Mouse (Mus musculus) midbrain, embryonic 15.5 days (tissue): ENCODE measurements around the gene Wasf3. TPM values are rescaled to one million over a fixed set of nuclear protein-coding genes. Genes with fewer than 3 reads are reported as not detected.

ENCODE experiments used
- ATAC-seq: fragments of 200-750 bp; cut with Nextera tagmentation; replicated peaks from 2 replicates; pipeline ENCODE4 v1.8.0; 2017; ENCODE audit warnings: moderate TSS enrichment
- H3K27ac ChIP-seq: fragments of 300-500 bp; sonication (generic); 2 replicates; pipeline ENCODE4 v1.5.1; 2015; ENCODE audit warnings: mild to moderate bottlenecking, inconsistent platforms
- H3K27me3 ChIP-seq: fragments of 300-500 bp; sonication (generic); replicated peaks from 2 replicates; pipeline ENCODE4 v1.6.1; 2015; ENCODE audit warnings: inconsistent platforms
- H3K36me3 ChIP-seq: fragments of 300-500 bp; sonication (generic); replicated peaks from 2 replicates; pipeline ENCODE4 v1.6.1; 2015; ENCODE audit warnings: inconsistent platforms
- H3K4me1 ChIP-seq: fragments of 300-500 bp; sonication (generic); 2 replicates; pipeline ENCODE4 v1.6.1; 2015; ENCODE audit warnings: inconsistent platforms
- H3K4me2 ChIP-seq: fragments of 300-500 bp; sonication (generic); 2 replicates; pipeline ENCODE4 v1.6.1; 2015; ENCODE audit warnings: inconsistent platforms, mild to moderate bottlenecking, moderate library complexity
- H3K4me3 ChIP-seq: fragments of 300-500 bp; sonication (generic); 2 replicates; pipeline ENCODE4 v1.5.1; 2015; ENCODE audit warnings: mild to moderate bottlenecking, inconsistent platforms
- H3K9ac ChIP-seq: fragments of 300-500 bp; sonication (generic); 2 replicates; pipeline ENCODE4 v1.6.1; 2015; ENCODE audit warnings: mild to moderate bottlenecking, inconsistent platforms
- H3K9me3 ChIP-seq: fragments of 300-500 bp; sonication (generic); 2 replicates; pipeline ENCODE4 v1.6.1; 2016; ENCODE audit warnings: inconsistent platforms
- WGBS: fragments of 180-500 bp; shearing (Covaris S2); methylation state at CpG from one replicate; pipeline ENCODE4 v1.1.7; 2015; ENCODE audit warnings: mixed read lengths; 5-methylcytosine and 5-hydroxymethylcytosine counted together
- polyA plus RNA-seq: library from polyadenylated mRNA; unstranded; fragments of >200 nt; fragmentation: Nextera tagmentation; extraction: Ambion mirVana; gene quantifications from 2 replicates; pipeline ENCODE4 v1.2.1, GENCODE M21; 2015

Gene Wasf3
- polyA plus RNA-seq, 1 experiment from 2014 or later, result 18.8 TPM

DNA sequence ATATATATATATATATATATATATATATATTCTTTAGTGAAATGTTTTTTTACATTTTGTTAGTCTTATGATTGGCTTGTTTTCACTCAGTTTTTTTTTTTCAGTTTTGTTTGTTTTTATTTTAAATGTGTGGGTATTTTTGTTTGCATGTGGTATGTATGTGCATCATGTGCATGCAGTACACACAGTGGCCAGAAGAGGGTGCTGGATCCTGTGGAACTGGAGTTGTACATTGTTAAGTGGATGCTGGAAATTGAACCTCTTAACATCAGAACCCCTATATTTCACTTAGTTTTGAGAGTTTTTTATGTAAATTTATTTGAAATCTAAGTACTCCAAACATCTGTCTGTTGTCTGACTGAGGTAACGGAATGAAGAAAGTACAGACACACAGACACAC, 21.3 kb downstream of the Wasf3 start:
- 89% methylated on average over 1 of the region's 1 CpGs for WGBS

DNA sequence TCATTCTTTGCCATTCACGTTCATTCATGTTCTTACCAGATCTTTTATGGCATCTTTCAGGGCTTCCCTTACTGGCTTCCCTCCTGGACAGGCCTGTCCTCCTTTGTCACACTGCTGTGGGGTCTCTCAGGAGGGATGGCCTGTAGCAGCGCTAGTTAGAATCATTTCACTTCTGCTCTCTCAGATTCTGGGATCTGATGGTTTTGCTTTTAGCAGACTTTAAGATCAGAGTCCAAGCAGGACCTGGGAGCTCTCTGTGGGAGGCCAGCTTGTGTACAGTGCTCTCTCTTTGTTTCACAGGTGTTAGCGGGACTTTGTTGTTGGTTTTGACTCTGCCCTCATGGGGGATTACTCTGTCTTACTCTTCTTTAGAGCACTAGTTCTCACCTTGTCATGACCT, 23.0 kb downstream of the Wasf3 start:
- Histone ChIP-seq H3K9ac (no peak overlapping the region), H3K4me1 (peaks cover 9% of the 10 kb centered on the region), H3K4me2 (no peak overlapping the region), H3K4me3 (no peak overlapping the region), H3K27ac (no peak overlapping the region), H3K36me3 (no peaks in the 10 kb centered on the region), H3K9me3 (no peaks in the 10 kb centered on the region), H3K27me3 (no peaks in the 10 kb centered on the region)
- ATAC-seq, result no peak
- 55% methylated on average over 3 of the region's 3 CpGs for WGBS

More for the DNA sequence above, 21.3 kb downstream of the Wasf3 start:
- ATAC-seq, result no peak
- peaks cover 9% of the 10 kb centered on the region for H3K4me1 ChIP-seq
- no peak overlapping the region for H3K27ac ChIP-seq
- H3K36me3 ChIP-seq, result no peaks in the 10 kb centered on the region
- no peak overlapping the region for H3K4me2 ChIP-seq
- H3K4me3 ChIP-seq, result no peak overlapping the region
- H3K9ac ChIP-seq, result no peak overlapping the region
- H3K9me3 ChIP-seq, result no peaks in the 10 kb centered on the region
- H3K27me3 ChIP-seq, result no peaks in the 10 kb centered on the region

DNA sequence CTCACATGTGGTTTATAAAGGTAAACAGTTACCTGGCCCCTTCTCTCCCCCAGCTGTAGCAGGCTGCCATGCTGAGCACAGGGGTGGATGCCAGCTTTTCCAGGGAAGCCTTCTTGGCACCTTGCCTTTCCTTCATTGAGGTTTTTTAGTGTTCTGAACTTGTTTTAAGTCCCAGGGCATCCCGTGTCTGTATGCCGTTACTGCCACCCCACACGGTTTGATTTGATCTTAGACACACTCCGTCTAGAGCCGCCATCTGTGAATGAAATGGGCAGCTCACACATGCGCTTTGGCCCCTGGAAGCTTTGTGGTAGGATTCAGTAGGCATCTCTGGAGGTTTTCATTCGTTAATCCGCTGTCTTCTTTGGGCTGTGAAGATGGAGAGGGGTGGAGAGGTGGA, 23.8 kb downstream of the Wasf3 start:
- 64% methylated on average over 8 of the region's 8 CpGs for WGBS
- H3K9me3 ChIP-seq, result no peaks in the 10 kb centered on the region
- H3K4me1 ChIP-seq, result peaks cover 17% of the 10 kb centered on the region
- H3K4me3 ChIP-seq, result no peak overlapping the region
- no peak overlapping the region for H3K27ac ChIP-seq
- no peaks in the 10 kb centered on the region for H3K36me3 ChIP-seq
- H3K27me3 ChIP-seq, result no peaks in the 10 kb centered on the region
- no peak overlapping the region for H3K4me2 ChIP-seq
- no peak overlapping the region for H3K9ac ChIP-seq
- no peak for ATAC-seq

GRCm38 (mm10) chr5:146410821-146411220, 26.0 kb downstream of the Wasf3 start:
- no peak; the same call in 1 of the 2 replicates for ATAC-seq

GRCm38 (mm10) chr5:146412743-146413430, 28.1 kb downstream of the Wasf3 start:
- no peak for ATAC-seq
- Histone ChIP-seq H3K4me1 (peaks cover 48% of the 10 kb centered on the region), H3K36me3 (no peaks in the 10 kb centered on the region), H3K4me2 (no peak overlapping the region), H3K27me3 (no peaks in the 10 kb centered on the region), H3K9me3 (no peaks in the 10 kb centered on the region), H3K9ac (no peak overlapping the region), H3K4me3 (no peak overlapping the region), H3K27ac (0 out of 2 replicates have a peak overlapping the region, but pooled peaks have one; percentile 39)
- WGBS, result 47% methylated on average over 15 of the region's 15 CpGs

More at GRCm38 (mm10) chr5:146410821-146411220, 26.0 kb downstream of the Wasf3 start:
- Histone ChIP-seq H3K9me3 (no peaks in the 10 kb centered on the region), H3K27me3 (no peaks in the 10 kb centered on the region), H3K36me3 (no peaks in the 10 kb centered on the region), H3K9ac (no peak overlapping the region), H3K4me3 (no peak overlapping the region), H3K4me2 (no peak overlapping the region), H3K4me1 (peaks cover 32% of the 10 kb centered on the region), H3K27ac (no peak overlapping the region)
- 44% methylated on average over 4 of the region's 4 CpGs for WGBS

DNA sequence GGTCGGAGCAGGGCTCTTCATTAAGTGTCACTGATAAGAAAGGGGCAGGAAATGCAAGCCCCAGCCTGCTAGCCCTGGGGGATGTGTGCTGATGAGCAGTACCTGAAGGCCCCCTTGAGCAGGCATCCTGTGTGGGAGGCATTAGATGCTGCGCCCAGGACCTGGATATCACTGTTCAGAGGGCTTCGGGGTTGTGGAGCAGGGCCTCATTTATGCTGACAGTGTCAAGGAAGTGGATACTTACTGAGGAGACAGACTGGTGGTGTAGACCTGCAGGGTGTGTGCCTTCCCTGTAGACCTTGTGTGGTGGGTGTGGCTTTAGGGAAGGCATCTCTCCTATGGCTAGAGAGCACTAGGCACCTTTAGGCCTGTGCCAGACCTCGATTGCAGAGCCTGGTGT, 29.8 kb downstream of the Wasf3 start:
- no peak for ATAC-seq
- H3K27me3 ChIP-seq, result no peaks in the 10 kb centered on the region
- peaks cover 48% of the 10 kb centered on the region for H3K4me1 ChIP-seq

DNA sequence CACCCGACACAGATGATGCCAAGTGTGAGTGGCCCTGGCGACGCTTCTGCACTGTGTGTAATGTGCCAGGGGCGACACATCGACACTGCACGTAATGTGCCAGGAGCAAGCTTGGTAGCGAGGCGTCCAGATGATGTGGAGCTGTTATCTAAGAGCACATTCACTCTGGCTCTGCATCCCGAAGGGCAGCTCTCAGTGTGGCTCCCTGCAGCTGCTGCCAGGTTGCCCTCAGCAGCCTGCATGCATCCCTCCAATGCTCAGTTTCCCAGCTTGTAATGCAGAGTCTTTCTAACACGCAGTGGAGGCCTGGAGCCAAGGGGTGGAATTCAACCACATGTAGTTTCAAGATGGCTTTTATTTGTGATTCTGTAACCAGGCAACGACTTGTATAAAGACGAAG, 30.4 kb downstream of the Wasf3 start:
- peaks cover 48% of the 10 kb centered on the region for H3K4me1 ChIP-seq
- H3K27me3 ChIP-seq, result no peaks in the 10 kb centered on the region
- H3K4me3 ChIP-seq, result no peak overlapping the region
- H3K9ac ChIP-seq, result no peak overlapping the region
- no peaks in the 10 kb centered on the region for H3K36me3 ChIP-seq
- ATAC-seq, result peak; percentile 59
- WGBS, result 73% methylated on average over 12 of the region's 12 CpGs
- H3K27ac ChIP-seq, result no peak overlapping the region
- H3K4me2 ChIP-seq, result no peak overlapping the region
- H3K9me3 ChIP-seq, result no peaks in the 10 kb centered on the region

More for the DNA sequence above, 29.8 kb downstream of the Wasf3 start:
- Histone ChIP-seq H3K27ac (no peak overlapping the region), H3K4me2 (no peak overlapping the region), H3K9me3 (no peaks in the 10 kb centered on the region), H3K4me3 (no peak overlapping the region), H3K9ac (no peak overlapping the region), H3K36me3 (no peaks in the 10 kb centered on the region)
- 94% methylated on average over 4 of the region's 4 CpGs for WGBS

- peaks cover 39% of the 10 kb centered on the region for H3K4me1 ChIP-seq
- WGBS, result 65% methylated on average over 20 of the region's 20 CpGs
- no peak for ATAC-seq
- no peak overlapping the region for H3K4me2 ChIP-seq
- H3K9me3 ChIP-seq, result no peaks in the 10 kb centered on the region
- H3K9ac ChIP-seq, result no peak overlapping the region
- H3K4me3 ChIP-seq, result no peak overlapping the region
- H3K36me3 ChIP-seq, result no peaks in the 10 kb centered on the region
- H3K27me3 ChIP-seq, result no peaks in the 10 kb centered on the region
- no peak overlapping the region for H3K27ac ChIP-seq
Measured at GRCm38 (mm10) chr5:146416331-146417110, 31.7 kb downstream of the Wasf3 start.

- Histone ChIP-seq H3K4me3 (no peak overlapping the region), H3K9ac (no peak overlapping the region), H3K36me3 (no peaks in the 10 kb centered on the region), H3K9me3 (no peaks in the 10 kb centered on the region), H3K27ac (no peak overlapping the region), H3K4me1 (peaks cover 35% of the 10 kb centered on the region), H3K4me2 (no peak overlapping the region), H3K27me3 (no peaks in the 10 kb centered on the region)
- WGBS, result 71% methylated on average over 7 of the region's 7 CpGs
- no peak for ATAC-seq
Measured at GRCm38 (mm10) chr5:146418092-146418491, 33.3 kb downstream of the Wasf3 start.

DNA sequence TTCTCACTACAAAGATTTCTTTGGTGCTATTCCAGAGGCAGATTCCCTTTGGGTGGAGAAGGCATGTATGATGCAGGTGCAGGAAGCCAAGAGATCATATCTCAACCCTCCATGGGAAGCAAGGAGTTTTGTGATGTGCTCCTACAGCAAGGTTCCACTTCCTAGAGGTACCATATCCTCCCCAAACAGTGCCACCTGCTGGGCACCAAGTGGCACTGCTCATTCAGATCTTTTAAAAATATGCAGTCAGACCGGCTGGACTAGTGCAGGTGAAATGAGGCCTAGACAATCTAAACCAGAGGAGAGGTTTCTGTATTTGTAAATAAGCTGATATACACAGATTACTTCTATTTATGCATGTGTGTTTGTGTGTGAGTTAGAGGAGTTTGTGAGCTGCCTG, 35.3 kb downstream of the Wasf3 start:
- ATAC-seq, result no peak
- H3K36me3 ChIP-seq, result no peaks in the 10 kb centered on the region
- no peaks in the 10 kb centered on the region for H3K27me3 ChIP-seq
- 53% methylated on average over 1 of the region's 1 CpGs for WGBS
- H3K4me3 ChIP-seq, result no peak overlapping the region
- no peak overlapping the region for H3K9ac ChIP-seq
- H3K4me2 ChIP-seq, result no peak overlapping the region
- H3K9me3 ChIP-seq, result no peaks in the 10 kb centered on the region
- no peak overlapping the region for H3K27ac ChIP-seq
- peaks cover 23% of the 10 kb centered on the region for H3K4me1 ChIP-seq

DNA sequence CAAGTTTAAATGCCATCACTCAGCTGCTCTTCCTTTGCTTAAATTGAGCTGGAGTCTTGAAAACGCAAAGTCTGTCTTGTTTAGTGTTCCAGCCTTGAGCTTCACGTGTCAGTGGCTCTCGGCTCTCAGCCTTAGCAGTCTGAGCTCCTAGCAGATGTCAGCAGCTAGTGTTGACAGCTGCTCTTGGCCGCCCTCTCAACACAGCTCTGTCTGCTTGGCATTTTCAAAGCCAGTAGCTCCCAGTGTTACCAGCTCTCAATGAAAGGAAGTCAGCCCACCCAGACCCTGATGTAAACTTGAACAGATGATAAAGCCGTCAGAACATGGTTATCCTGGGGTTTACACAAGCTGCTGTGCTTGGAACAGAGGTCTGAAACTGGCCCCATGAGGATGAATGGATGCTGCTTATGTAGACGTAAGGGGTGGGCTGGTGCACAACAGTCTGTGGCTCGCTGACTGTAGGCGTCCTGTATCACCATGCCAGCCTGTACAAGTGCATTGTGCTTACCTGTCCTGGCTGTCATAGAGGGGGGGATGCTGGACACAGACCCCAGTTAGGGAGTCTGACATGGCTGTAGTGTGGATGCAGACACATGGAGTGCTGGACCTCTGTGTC, 40.0 kb downstream of the Wasf3 start:
- ATAC-seq, result 0 out of 2 replicates have a peak, but pooled peaks have one; percentile 42
- H3K27ac ChIP-seq, result no peak overlapping the region
- H3K4me1 ChIP-seq, result no peaks in the 10 kb centered on the region
- no peaks in the 10 kb centered on the region for H3K27me3 ChIP-seq
- no peak overlapping the region for H3K4me2 ChIP-seq
- no peak overlapping the region for H3K9ac ChIP-seq
- 65% methylated on average over 8 of the region's 8 CpGs for WGBS
- H3K4me3 ChIP-seq, result no peak overlapping the region
- H3K9me3 ChIP-seq, result no peaks in the 10 kb centered on the region
- no peaks in the 10 kb centered on the region for H3K36me3 ChIP-seq

- H3K27ac ChIP-seq, result no peak overlapping the region
- H3K4me3 ChIP-seq, result no peak overlapping the region
- H3K27me3 ChIP-seq, result no peaks in the 10 kb centered on the region
- H3K9me3 ChIP-seq, result no peaks in the 10 kb centered on the region
- no peaks in the 10 kb centered on the region for H3K4me1 ChIP-seq
- no peak overlapping the region for H3K9ac ChIP-seq
- H3K4me2 ChIP-seq, result no peak overlapping the region
- 91% methylated on average over 4 of the region's 4 CpGs for WGBS
- ATAC-seq, result no peak
- no peaks in the 10 kb centered on the region for H3K36me3 ChIP-seq
Measured at GRCm38 (mm10) chr5:146425656-146426055, 40.9 kb downstream of the Wasf3 start.
